8 mouse cellular contexts compared by ENCODE assay signal in genomic region chr11:78984483-78985177, GRCm38 (mm10). TPM values are rescaled to one million over a fixed set of nuclear protein-coding genes. Genes with fewer than 3 reads are reported as not detected.
DNase-seq lines count a peak whose midpoint lies in the region; ATAC-seq and TF ChIP-seq lines count a peak whose summit lies in the region.

Lgals9 (minus strand) TSS chr11:78984946.

- H3K36me3 ChIP-seq in MEL (ENCODE audit: control insufficient read depth in 1 of 2, insufficient read depth in 2 of 2, low read length in 2 of 2) = peaks cover 0 to 39% of the 10 kb centered on the region in 2 experiments
- H3K36me3 ChIP-seq in erythroblast, embryonic 14.5 days (ENCODE audit: control insufficient read depth) = no peaks in the 10 kb centered on the region
- H3K36me3 ChIP-seq in liver, embryonic 14.5 days (replicated peaks; ENCODE audit: control insufficient read depth, insufficient read depth, low read depth) = no peaks in the 10 kb centered on the region

- peak within 1 kb of the TSS; percentile 78 for H3K27ac ChIP-seq in MEL (ENCODE audit: control insufficient read depth, low read depth, low read length)
- H3K27ac ChIP-seq in liver, embryonic 14.5 days = no peak within 1 kb of the TSS

- TF ChIP-seq POLR2A in MEL (IDR thresholded peaks at IDR 0.05; ENCODE audit: control insufficient read depth in 1 of 2, insufficient read depth in 1 of 2, low read depth in 1 of 2, low read length in 2 of 2, poor library complexity in 1 of 2) = peak; percentile 61 to 98; a peak in 3 of 4 replicates

- peaks cover 38% of the 10 kb centered on the region for H3K79me2 ChIP-seq in MEL (ENCODE audit: control insufficient read depth, insufficient read depth, low read length, poor library complexity)

- 4% methylated on average over 10 of the region's 10 CpGs for WGBS in liver, embryonic 14.5 days (ENCODE audit: insufficient replicate concordance)

- no peak for TF ChIP-seq CTCF in MEL (IDR thresholded peaks at IDR 0.05 in 2 of 3, conservative IDR thresholded peaks at IDR 0.05 in 1 of 3; ENCODE audit: control insufficient read depth in 1 of 3, insufficient read depth in 1 of 3, low read depth in 2 of 3, low read length in 3 of 3, poor library complexity in 1 of 3, severe bottlenecking in 1 of 3)
- no peak for TF ChIP-seq CTCF in liver, embryonic 14.5 days (IDR thresholded peaks at IDR 0.05; ENCODE audit: low read depth)

- H3K27me3 ChIP-seq in MEL (ENCODE audit: control insufficient read depth in 1 of 2, insufficient read depth in 2 of 2, low read length in 2 of 2) = no peaks in the 10 kb centered on the region
- no peaks in the 10 kb centered on the region for H3K27me3 ChIP-seq in erythroblast, embryonic 14.5 days (ENCODE audit: control insufficient read depth)
- H3K27me3 ChIP-seq in liver, embryonic 14.5 days (ENCODE audit: control insufficient read depth, insufficient read depth, low read length) = no peaks in the 10 kb centered on the region

- H3K4me3 ChIP-seq in MEL (ENCODE audit: control insufficient read depth in 1 of 2, insufficient read depth in 1 of 2, low read depth in 2 of 2, low read length in 2 of 2) = peak within 1 kb of the TSS; percentile 66 to 95
- peak within 1 kb of the TSS; percentile 48 for H3K4me3 ChIP-seq in erythroblast, embryonic 14.5 days (replicated peaks)
- H3K4me3 ChIP-seq in liver, embryonic 14.5 days (ENCODE audit: insufficient read depth in 1 of 2, low read depth in 2 of 2, low read length in 2 of 2) = peak within 1 kb of the TSS; percentile 49 to 64

- ATAC-seq in hematopoietic stem cell, adult 5-6 weeks (replicated peaks in 1 of 2; ENCODE audit: insufficient read depth in 1 of 2, low FRiP score in 2 of 2, low TSS enrichment in 1 of 2, low read depth in 1 of 2, poor library complexity in 2 of 2, severe bottlenecking in 2 of 2) = peak; percentile 85 to 89
- ATAC-seq in liver, embryonic 14.5 days (ENCODE audit: insufficient read depth) = peak; percentile 57

- no peaks in the 10 kb centered on the region for H3K9me3 ChIP-seq in MEL (replicated peaks; ENCODE audit: insufficient read depth, low read length)
- H3K9me3 ChIP-seq in erythroblast, embryonic 14.5 days (ENCODE audit: control insufficient read depth, low read length) = no peaks in the 10 kb centered on the region
- no peaks in the 10 kb centered on the region for H3K9me3 ChIP-seq in liver, embryonic 14.5 days (ENCODE audit: control insufficient read depth, low read length)

- peaks cover 34 to 55% of the 10 kb centered on the region in 2 experiments for H3K4me1 ChIP-seq in MEL (ENCODE audit: control insufficient read depth in 1 of 2, insufficient read depth in 2 of 2, low read length in 2 of 2)
- H3K4me1 ChIP-seq in erythroblast, embryonic 14.5 days (ENCODE audit: control insufficient read depth) = peaks cover 36% of the 10 kb centered on the region
- H3K4me1 ChIP-seq in liver, embryonic 14.5 days (replicated peaks; ENCODE audit: control insufficient read depth in 2 of 2, insufficient read depth in 2 of 2, low read length in 1 of 2) = peaks cover 11 to 43% of the 10 kb centered on the region in 2 experiments

- H3K9ac ChIP-seq in MEL (ENCODE audit: control insufficient read depth, low read depth, low read length, poor library complexity, severe bottlenecking) = peak within 1 kb of the TSS; percentile 60
- H3K9ac ChIP-seq in liver, embryonic 14.5 days (replicated peaks) = peak within 1 kb of the TSS; percentile 51

- peak; percentile 31 to 67; a peak in 3 of 4 replicates for TF ChIP-seq EP300 in MEL (IDR thresholded peaks at IDR 0.05; ENCODE audit: low read depth in 1 of 2, low read length in 2 of 2)
- TF ChIP-seq EP300 in liver, embryonic 14.5 days (IDR thresholded peaks at IDR 0.05; ENCODE audit: low read depth) = no peak

- peak within 1 kb of the TSS; percentile 51 for H3K4me2 ChIP-seq in liver, embryonic 14.5 days (ENCODE audit: low read depth)

- peak; percentile 70 for DNase-seq in B cell, adult 2 months
- DNase-seq in MEL (ENCODE audit: low read depth, low spot score) = peak; percentile 99
- peak in 1 of 3 experiments; percentile 37 for DNase-seq in liver, embryonic 14.5 days (ENCODE audit: low read depth in 3 of 3, low spot score in 3 of 3)
- DNase-seq in skeletal muscle tissue, adult 2 months (ENCODE audit: low read depth, low spot score) = peak; percentile 90
- DNase-seq in cerebellum, adult 9-10 months = no peak
- DNase-seq in cerebellum, adult 8-10 months = no peak

- no peak; the same call in 1 of the 2 replicates for TF ChIP-seq RAD21 in MEL (IDR thresholded peaks at IDR 0.05; ENCODE audit: low read depth, low read length)

TF ChIP-seq in MEL, 35 proteins besides CTCF, POLR2A, EP300 and RAD21:
- TF ChIP-seq ELF1 (IDR thresholded peaks at IDR 0.05; ENCODE audit: low read depth, low read length) = peak; percentile 64
- TF ChIP-seq USF1 (IDR thresholded peaks at IDR 0.05; ENCODE audit: low read depth, low read length) = peak; percentile 76
- peak; percentile 99 for TF ChIP-seq ZMIZ1 (IDR thresholded peaks at IDR 0.05; ENCODE audit: low read depth, low read length)
- peak; percentile 82 for TF ChIP-seq MXI1 (IDR thresholded peaks at IDR 0.05; ENCODE audit: low read depth, low read length)
- 0 out of 2 replicates have a peak, but pooled peaks have one; percentile 47 for TF ChIP-seq GABPA (IDR thresholded peaks at IDR 0.05; ENCODE audit: low read depth, low read length)
- peak; percentile 85; the same call in 1 of the 2 replicates for TF ChIP-seq RCOR1 (IDR thresholded peaks at IDR 0.05; ENCODE audit: low read depth, low read length)
- peak; percentile 39; the same call in 1 of the 2 replicates for TF ChIP-seq MYB (IDR thresholded peaks at IDR 0.05; ENCODE audit: low read depth, low read length)
- TF ChIP-seq HCFC1 (IDR thresholded peaks at IDR 0.05; ENCODE audit: low read depth, low read length) = peak; percentile 66; the same call in 1 of the 2 replicates
- TF ChIP-seq TCF12 (IDR thresholded peaks at IDR 0.05; ENCODE audit: low read depth, low read length) = peak; percentile 86
- TF ChIP-seq CHD1 (IDR thresholded peaks at IDR 0.05; ENCODE audit: low read depth, low read length) = peak; percentile 50
- TF ChIP-seq TAL1 (IDR thresholded peaks at IDR 0.05; ENCODE audit: low read length) = no peak
- TF ChIP-seq JUND (IDR thresholded peaks at IDR 0.05; ENCODE audit: low read depth, low read length) = 0 out of 2 replicates have a peak, but pooled peaks have one; percentile 28
- no peak for TF ChIP-seq ZC3H11A (IDR thresholded peaks at IDR 0.05; ENCODE audit: low read depth, low read length)
- TF ChIP-seq SMC3 (IDR thresholded peaks at IDR 0.05; ENCODE audit: low read depth, low read length) = 0 out of 2 replicates have a peak, but pooled peaks have one; percentile 4
- TF ChIP-seq MAZ (IDR thresholded peaks at IDR 0.05; ENCODE audit: low read depth, low read length) = peak; percentile 67; the same call in 1 of the 2 replicates
- peak; percentile 96 for TF ChIP-seq NELFE (IDR thresholded peaks at IDR 0.05; ENCODE audit: low read depth, low read length)
- TF ChIP-seq E2F4 (IDR thresholded peaks at IDR 0.05; ENCODE audit: borderline replicate concordance, low read depth, low read length) = no peak
- TF ChIP-seq TBP (IDR thresholded peaks at IDR 0.05; ENCODE audit: low read depth, low read length) = peak; percentile 94
- no peak for TF ChIP-seq GATA1 (IDR thresholded peaks at IDR 0.05; ENCODE audit: low read depth, low read length)
- TF ChIP-seq ETS1 (IDR thresholded peaks at IDR 0.05; ENCODE audit: low read depth, low read length) = peak; percentile 92
- TF ChIP-seq ZKSCAN1 (IDR thresholded peaks at IDR 0.05; ENCODE audit: low read depth, low read length) = no peak; the same call in 1 of the 2 replicates
- peak; percentile 85; the same call in 1 of the 2 replicates for TF ChIP-seq POLR2AphosphoS5 (IDR thresholded peaks at IDR 0.05; ENCODE audit: borderline replicate concordance, low read depth, low read length)
- TF ChIP-seq MEF2A (IDR thresholded peaks at IDR 0.05; ENCODE audit: extremely low read depth, insufficient replicate concordance, low read depth, low read length, poor library complexity, severe bottlenecking) = peak; percentile 10; the same call in 1 of the 2 replicates
- peak; percentile 27; the same call in 1 of the 2 replicates for TF ChIP-seq MAX (IDR thresholded peaks at IDR 0.05; ENCODE audit: low read length)
- TF ChIP-seq CHD2 (IDR thresholded peaks at IDR 0.05; ENCODE audit: low read length) = no peak
- 0 out of 2 replicates have a peak, but pooled peaks have one; percentile 24 for TF ChIP-seq ZNF384 (IDR thresholded peaks at IDR 0.05; ENCODE audit: low read depth, low read length)
- no peak for TF ChIP-seq MAFK (IDR thresholded peaks at IDR 0.05; ENCODE audit: borderline replicate concordance, low read depth, low read length)
- no peak for TF ChIP-seq KAT2A (conservative IDR thresholded peaks at IDR 0.05; ENCODE audit: low read depth, low read length)
- peak; percentile 74 for TF ChIP-seq NRF1 (IDR thresholded peaks at IDR 0.05; ENCODE audit: insufficient read depth, low read depth, low read length, poor library complexity, severe bottlenecking)
- no peak for TF ChIP-seq MYC (IDR thresholded peaks at IDR 0.05; ENCODE audit: low read depth, low read length)
- TF ChIP-seq USF2 (IDR thresholded peaks at IDR 0.05; ENCODE audit: borderline replicate concordance in 1 of 2, insufficient read depth in 1 of 2, low read depth in 1 of 2, low read length in 2 of 2) = no peak
- TF ChIP-seq SIN3A (IDR thresholded peaks at IDR 0.05; ENCODE audit: low read length) = peak; percentile 91
- TF ChIP-seq UBTF (IDR thresholded peaks at IDR 0.05; ENCODE audit: borderline replicate concordance, insufficient read depth, low read depth, low read length) = no peak
- peak; percentile 97 for TF ChIP-seq POLR2AphosphoS2 (IDR thresholded peaks at IDR 0.05; ENCODE audit: low read length)
- TF ChIP-seq BHLHE40 (IDR thresholded peaks at IDR 0.05; ENCODE audit: borderline replicate concordance, low read depth, low read length) = no peak

RNA-seq across cellular contexts. Expression of gene Lgals9, which starts in this region (rescaled TPM):
- 160 and 184 TPM in 2 replicates for total RNA-seq in MEL (2012; rRNA removed)
- polyA plus RNA-seq in MEL (2012; ENCODE audit: insufficient read depth in 1 of 2, insufficient read length in 2 of 2, low read depth in 1 of 2, low replicate concordance in 2 of 2, missing spikeins in 1 of 2) = 100 to 1,000 TPM; 228 to 287 TPM
- 0.06 and 0.11 TPM in 2 replicates for polyA plus RNA-seq in erythroblast, embryonic 14.5 days (2012)
- 66.6 and 104 TPM in 2 replicates for total RNA-seq in hematopoietic stem cell, adult 5-6 weeks (2017)
- polyA plus RNA-seq in liver, embryonic 14.5 days (2012; rRNA removed) = 58.5 and 70.8 TPM in 2 replicates
- polyA plus RNA-seq in liver, embryonic 14.5 days (2014; fragmentation: Nextera tagmentation; extraction: Ambion mirVana) = 93.6 and 94.6 TPM in 2 replicates

Comparison
In these comparisons a context has a peak if more than half of its experiments do, and no peak if none do; other contexts are left out.
1. RNA of gene Lgals9 (polyA plus RNA-seq): 228 to 287 TPM in MEL and 58.5 to 94.6 TPM in liver, embryonic 14.5 days; 0.06 to 0.11 TPM in erythroblast, embryonic 14.5 days; every median in the first group is over 10 times any median in the second.
2. DNase-seq: peak in B cell, adult 2 months (2 of 2), MEL (single experiment) and skeletal muscle tissue, adult 2 months (single experiment); none in cerebellum, adult 9-10 months (single experiment) and cerebellum, adult 8-10 months (single experiment).
3. Peak in every context shown above with its lines, with median percentiles within 50 percentile points of each other: H3K4me3 ChIP-seq.